Mouse (Mus musculus) lung, postnatal 0 days (tissue): ENCODE data around the gene Hist3h2a. TPM values are rescaled to one million over a fixed set of nuclear protein-coding genes. Genes with fewer than 3 reads are reported as not detected.

Source experiments
- ATAC-seq: fragments of 200-750 bp; cut with Nextera tagmentation; 2 replicates; pipeline ENCODE4 v1.8.0; 2017; ENCODE audit warnings: moderate library complexity
- DNase-seq: peaks from one replicate; pipeline ENCODE4 v3.0.0-alpha.2; 2016; ENCODE audit warnings: low spot score
- H3K27ac ChIP-seq: fragments of 300-500 bp; sonication (generic); 2 replicates; pipeline ENCODE4 v1.5.1; 2014; ENCODE audit warnings: antibody characterized with exemption, mild to moderate bottlenecking, low read length, mixed read lengths
- H3K27me3 ChIP-seq: fragments of 300-500 bp; sonication (generic); replicated peaks from 2 replicates; pipeline ENCODE4 v1.6.1; 2014; ENCODE audit warnings: low read length, mixed read lengths; ENCODE audit not compliant: insufficient read depth
- H3K36me3 ChIP-seq: fragments of 300-500 bp; sonication (generic); 2 replicates; pipeline ENCODE4 v1.6.1; 2014; ENCODE audit warnings: low read length, mixed read lengths; ENCODE audit not compliant: insufficient read depth
- H3K4me1 ChIP-seq: fragments of 300-500 bp; sonication (generic); 2 replicates; pipeline ENCODE4 v1.6.1; 2014; ENCODE audit warnings: antibody characterized with exemption, low read depth, low read length, mixed read lengths; ENCODE audit not compliant: insufficient read depth
- H3K4me2 ChIP-seq: fragments of 300-500 bp; sonication (generic); replicated peaks from 2 replicates; pipeline ENCODE4 v1.6.1; 2014; ENCODE audit warnings: low read depth, mild to moderate bottlenecking, low read length, moderate library complexity, mixed read lengths
- H3K4me3 ChIP-seq: fragments of 300-500 bp; sonication (generic); 2 replicates; pipeline ENCODE4 v1.5.1; 2014; ENCODE audit warnings: low read depth, low read length
- H3K9ac ChIP-seq: fragments of 300-500 bp; sonication (generic); replicated peaks from 2 replicates; pipeline ENCODE4 v1.6.1; 2014; ENCODE audit warnings: low read depth, mild to moderate bottlenecking
- H3K9me3 ChIP-seq: fragments of 300-500 bp; sonication (generic); 2 replicates; pipeline ENCODE4 v1.6.1; 2016; ENCODE audit warnings: low read length, mixed read lengths
- CTCF ChIP-seq: IDR thresholded peaks from 2 replicates; pipeline ENCODE4 v1.5.1; 2016; ENCODE audit warnings: antibody characterized with exemption, mild to moderate bottlenecking
- EP300 ChIP-seq: IDR thresholded peaks from 2 replicates; pipeline ENCODE4 v1.6.1; 2016; ENCODE audit warnings: antibody characterized with exemption, mild to moderate bottlenecking, control low read depth
- WGBS: fragments of 180-500 bp; shearing (Covaris S2); extraction: QIAGEN DNeasy Blood & Tissue Kit; methylation state at CpG from one replicate; pipeline ENCODE4 v1.1.7; 2014; 5-methylcytosine and 5-hydroxymethylcytosine counted together
- polyA plus RNA-seq: library from polyadenylated mRNA; unstranded; fragments of >200 nt; fragmentation: Nextera tagmentation; extraction: Ambion mirVana; gene quantifications from 2 replicates; pipeline ENCODE4 v1.2.1, GENCODE M21; 2015

Hist3h2a gene
- polyA plus RNA-seq, 1 experiment from 2014 or later: 21.6 TPM

GRCm38 (mm10) chr11:58961364-58962177 is 7.1 kb downstream of the Hist3h2a start:
- H3K27ac ChIP-seq: no peak overlapping the region
- 0 out of 2 replicates have a peak, but pooled peaks cover 5% of the 10 kb centered on the region for H3K4me1 ChIP-seq
- peaks cover 11% of the 10 kb centered on the region; the same call in 1 of the 2 replicates for H3K36me3 ChIP-seq
- ATAC-seq: no peak
- 52% methylated on average over 50 of the region's 50 CpGs for WGBS
- no peaks in the 10 kb centered on the region for H3K9me3 ChIP-seq
- no peak overlapping the region for H3K4me2 ChIP-seq
- TF ChIP-seq EP300 (no peak), CTCF (no peak)
- H3K27me3 ChIP-seq: peaks cover 13% of the 10 kb centered on the region
- no peak for DNase-seq
- H3K4me3 ChIP-seq: no peak overlapping the region
- H3K9ac ChIP-seq: no peak overlapping the region

- Histone ChIP-seq H3K9ac (no peak overlapping the region), H3K27me3 (peaks cover 13% of the 10 kb centered on the region), H3K27ac (no peak overlapping the region), H3K4me2 (no peak overlapping the region), H3K36me3 (no peaks in the 10 kb centered on the region), H3K4me3 (no peak overlapping the region), H3K4me1 (0 out of 2 replicates have a peak, but pooled peaks cover 2% of the 10 kb centered on the region), H3K9me3 (no peaks in the 10 kb centered on the region)
- 40% methylated on average over 17 of the region's 17 CpGs for WGBS
- peak; percentile 12; the same call in 1 of the 2 replicates for ATAC-seq
- TF ChIP-seq EP300: no peak
- TF ChIP-seq CTCF: no peak
- DNase-seq: peak; percentile 42
These were observed 9.1 kb downstream of the Hist3h2a start for GRCm38 (mm10) chr11:58963543-58963942.

- no peaks in the 10 kb centered on the region for H3K9me3 ChIP-seq
- H3K4me2 ChIP-seq: no peak overlapping the region
- no peaks in the 10 kb centered on the region for H3K36me3 ChIP-seq
- ATAC-seq (no peak), DNase-seq (no peak)
- no peak overlapping the region for H3K4me3 ChIP-seq
- WGBS: 79% methylated on average over 7 of the region's 7 CpGs
- no peak overlapping the region for H3K27ac ChIP-seq
- no peak overlapping the region for H3K9ac ChIP-seq
- H3K27me3 ChIP-seq: peaks cover 13% of the 10 kb centered on the region
- peaks cover 3% of the 10 kb centered on the region; the same call in 1 of the 2 replicates for H3K4me1 ChIP-seq
- no peak for TF ChIP-seq EP300
- TF ChIP-seq CTCF: no peak
These were observed 9.7 kb downstream of the Hist3h2a start for GRCm38 (mm10) chr11:58964216-58964615.

- no peak for DNase-seq
- Histone ChIP-seq H3K27ac (no peak overlapping the region), H3K9ac (no peak overlapping the region), H3K36me3 (no peaks in the 10 kb centered on the region), H3K4me1 (peaks cover 8% of the 10 kb centered on the region; the same call in 1 of the 2 replicates), H3K9me3 (no peaks in the 10 kb centered on the region), H3K4me3 (no peak overlapping the region), H3K4me2 (no peak overlapping the region), H3K27me3 (peaks cover 13% of the 10 kb centered on the region)
- no peak for TF ChIP-seq CTCF
- no peak for ATAC-seq
- 42% methylated on average over 12 of the region's 12 CpGs for WGBS
These were observed 10.7 kb downstream of the Hist3h2a start for GRCm38 (mm10) chr11:58965001-58965760.

DNA sequence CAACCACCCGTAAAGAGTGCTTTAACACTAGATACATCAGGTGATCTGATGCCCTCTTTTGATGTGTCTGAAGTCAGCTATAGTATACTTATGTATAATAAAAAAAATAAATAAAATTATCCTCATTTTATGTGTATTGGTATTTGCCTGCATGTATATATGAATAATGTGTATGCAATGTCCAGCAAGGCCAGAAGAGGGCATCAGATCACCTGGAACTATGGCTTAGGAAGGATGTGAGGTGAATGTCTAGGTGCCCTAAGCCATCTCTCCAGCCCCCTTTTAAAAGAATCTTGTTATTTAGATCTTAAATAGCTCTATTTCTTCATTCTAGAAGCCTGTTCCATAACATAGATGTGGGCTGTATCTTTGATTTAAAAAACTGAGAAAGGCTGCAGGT is 12.9 kb downstream of the Hist3h2a start:
- TF ChIP-seq CTCF (peak; percentile 78), EP300 (no peak)
- Histone ChIP-seq H3K4me2 (no peak overlapping the region), H3K27me3 (0 out of 2 replicates have a peak, but pooled peaks cover under 1% of the 10 kb centered on the region), H3K36me3 (no peaks in the 10 kb centered on the region), H3K27ac (no peak overlapping the region), H3K9me3 (no peaks in the 10 kb centered on the region), H3K4me1 (peaks cover 8% of the 10 kb centered on the region; the same call in 1 of the 2 replicates), H3K4me3 (no peak overlapping the region), H3K9ac (no peak overlapping the region)
- 100% methylated on average over 1 of the region's 1 CpGs for WGBS
- ATAC-seq: no peak
- DNase-seq: peak; percentile 60

DNA sequence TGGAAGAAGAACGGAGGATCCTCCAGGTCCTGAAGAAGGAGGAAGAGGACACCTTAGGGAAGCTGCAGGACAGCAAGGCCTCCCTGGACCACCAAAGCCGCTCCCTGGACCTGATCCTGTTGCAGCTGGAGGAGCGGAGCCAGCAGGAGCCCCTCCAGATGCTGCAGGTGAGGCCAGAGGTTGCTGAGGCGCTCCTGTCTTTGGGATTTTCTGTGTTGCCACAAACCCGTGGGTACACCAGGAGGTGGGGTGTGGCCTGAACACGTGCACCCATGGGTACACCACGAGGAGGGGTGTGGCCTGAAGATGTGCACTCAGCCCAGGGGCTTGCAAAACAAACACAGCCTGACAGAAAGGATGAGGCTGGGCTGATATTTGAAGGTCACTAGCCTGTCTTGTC is 14.1 kb downstream of the Hist3h2a start:
- no peaks in the 10 kb centered on the region for H3K9me3 ChIP-seq
- WGBS: 70% methylated on average over 7 of the region's 7 CpGs
- TF ChIP-seq EP300: no peak
- TF ChIP-seq CTCF: no peak
- H3K4me1 ChIP-seq: peaks cover 8% of the 10 kb centered on the region; the same call in 1 of the 2 replicates
- DNase-seq (no peak), ATAC-seq (no peak)
- H3K27me3 ChIP-seq: no peaks in the 10 kb centered on the region
- H3K27ac ChIP-seq: peak overlapping the region; percentile 72; the same call in 1 of the 2 replicates
- no peak overlapping the region for H3K4me3 ChIP-seq
- no peak overlapping the region for H3K9ac ChIP-seq
- H3K36me3 ChIP-seq: no peaks in the 10 kb centered on the region
- no peak overlapping the region for H3K4me2 ChIP-seq
